Mouse (Mus musculus) midbrain, embryonic 16.5 days (tissue): ENCODE results near the gene Col6a6. TPM values are rescaled to one million over a fixed set of nuclear protein-coding genes. Genes with fewer than 3 reads are reported as not detected.

Source experiments
- ATAC-seq: fragments of 200-750 bp; cut with Nextera tagmentation; 2 replicates; pipeline ENCODE4 v1.8.0; 2017; ENCODE audit warnings: moderate TSS enrichment
- H3K27ac ChIP-seq: fragments of 300-500 bp; sonication (generic); 2 replicates; pipeline ENCODE4 v1.5.1; 2014; ENCODE audit warnings: mild to moderate bottlenecking, low read length, mixed read lengths
- H3K27me3 ChIP-seq: fragments of 300-500 bp; sonication (generic); 2 replicates; pipeline ENCODE4 v1.6.1; 2014; ENCODE audit warnings: low read depth, low read length, mixed read lengths; ENCODE audit not compliant: control insufficient read depth, insufficient read depth
- H3K36me3 ChIP-seq: fragments of 300-500 bp; sonication (generic); 2 replicates; pipeline ENCODE4 v1.6.1; 2014; ENCODE audit warnings: mild to moderate bottlenecking, low read length, moderate library complexity, mixed read lengths; ENCODE audit not compliant: control insufficient read depth, insufficient read depth
- H3K4me1 ChIP-seq: fragments of 300-500 bp; sonication (generic); 2 replicates; pipeline ENCODE4 v1.6.1; 2014; ENCODE audit warnings: mild to moderate bottlenecking, low read length, mixed read lengths; ENCODE audit not compliant: control insufficient read depth, insufficient read depth
- H3K4me2 ChIP-seq: fragments of 300-500 bp; sonication (generic); 2 replicates; pipeline ENCODE4 v1.6.1; 2014; ENCODE audit warnings: mild to moderate bottlenecking, low read length, mixed read lengths
- H3K4me3 ChIP-seq: fragments of 300-500 bp; sonication (generic); 2 replicates; pipeline ENCODE4 v1.5.1; 2014; ENCODE audit warnings: low read depth, mild to moderate bottlenecking, low read length, moderate library complexity, mixed read lengths
- H3K9ac ChIP-seq: fragments of 300-500 bp; sonication (generic); 2 replicates; pipeline ENCODE4 v1.6.1; 2014; ENCODE audit warnings: low read depth, low read length, mixed read lengths
- H3K9me3 ChIP-seq: fragments of 300-500 bp; sonication (generic); replicated peaks from 2 replicates; pipeline ENCODE4 v1.6.1; 2014; ENCODE audit warnings: mild to moderate bottlenecking, low read length, mixed read lengths; ENCODE audit not compliant: control insufficient read depth, poor library complexity, severe bottlenecking
- WGBS: fragments of 180-500 bp; shearing (Covaris S2); extraction: QIAGEN DNeasy Blood & Tissue Kit; methylation state at CpG from one replicate; pipeline ENCODE4 v1.1.7; 2014; 5-methylcytosine and 5-hydroxymethylcytosine counted together
- polyA plus RNA-seq: library from polyadenylated mRNA; unstranded; fragments of >200 nt; fragmentation: Nextera tagmentation; extraction: Ambion mirVana; gene quantifications from 2 replicates; pipeline ENCODE4 v1.2.1, GENCODE M21; 2015

Gene Col6a6
- polyA plus RNA-seq, 1 experiment from 2014 or later = 0.16 TPM

- no peak for ATAC-seq
- no peak overlapping the region for H3K27ac ChIP-seq
- no peaks in the 10 kb centered on the region for H3K36me3 ChIP-seq
- no peak overlapping the region for H3K9ac ChIP-seq
- no peaks in the 10 kb centered on the region for H3K27me3 ChIP-seq
- H3K9me3 ChIP-seq = no peaks in the 10 kb centered on the region
- H3K4me1 ChIP-seq = no peaks in the 10 kb centered on the region
- WGBS = 89% methylated on average over 5 of the region's 5 CpGs
- no peak overlapping the region for H3K4me2 ChIP-seq
- no peak overlapping the region for H3K4me3 ChIP-seq
Measured at GRCm38 (mm10) chr9:105814436-105814835, 13.5 kb downstream of the Col6a6 start.

- no peaks in the 10 kb centered on the region for H3K4me1 ChIP-seq
- H3K27ac ChIP-seq = no peak overlapping the region
- no peaks in the 10 kb centered on the region for H3K27me3 ChIP-seq
- no peak for ATAC-seq
- WGBS = 48% methylated on average over 7 of the region's 7 CpGs
- H3K4me2 ChIP-seq = no peak overlapping the region
- H3K4me3 ChIP-seq = no peak overlapping the region
- no peaks in the 10 kb centered on the region for H3K9me3 ChIP-seq
- no peaks in the 10 kb centered on the region for H3K36me3 ChIP-seq
- H3K9ac ChIP-seq = no peak overlapping the region
Measured at GRCm38 (mm10) chr9:105811458-105811857, 16.5 kb downstream of the Col6a6 start.

GRCm38 (mm10) chr9:105808920-105809505 lies 18.9 kb downstream of the Col6a6 start:
- WGBS = 91% methylated on average over 17 of the region's 17 CpGs
- H3K4me2 ChIP-seq = no peak overlapping the region
- ATAC-seq = no peak

GRCm38 (mm10) chr9:105803416-105803815 lies 24.5 kb downstream of the Col6a6 start:
- Histone ChIP-seq H3K4me3 (no peak overlapping the region), H3K27me3 (no peaks in the 10 kb centered on the region), H3K4me1 (no peaks in the 10 kb centered on the region), H3K36me3 (no peaks in the 10 kb centered on the region), H3K27ac (no peak overlapping the region), H3K9me3 (no peaks in the 10 kb centered on the region), H3K9ac (no peak overlapping the region), H3K4me2 (no peak overlapping the region)
- WGBS = 84% methylated on average over 8 of the region's 8 CpGs
- ATAC-seq = no peak

More at GRCm38 (mm10) chr9:105808920-105809505, 18.9 kb downstream of the Col6a6 start:
- H3K36me3 ChIP-seq = no peaks in the 10 kb centered on the region
- H3K4me1 ChIP-seq = no peaks in the 10 kb centered on the region
- no peaks in the 10 kb centered on the region for H3K27me3 ChIP-seq
- no peak overlapping the region for H3K9ac ChIP-seq
- no peak overlapping the region for H3K4me3 ChIP-seq
- no peaks in the 10 kb centered on the region for H3K9me3 ChIP-seq
- H3K27ac ChIP-seq = no peak overlapping the region

GRCm38 (mm10) chr9:105801463-105801862 lies 26.5 kb downstream of the Col6a6 start:
- no peaks in the 10 kb centered on the region for H3K27me3 ChIP-seq
- no peaks in the 10 kb centered on the region for H3K4me1 ChIP-seq
- no peak overlapping the region for H3K9ac ChIP-seq
- H3K4me2 ChIP-seq = no peak overlapping the region
- H3K27ac ChIP-seq = no peak overlapping the region
- H3K36me3 ChIP-seq = no peaks in the 10 kb centered on the region
- no peak overlapping the region for H3K4me3 ChIP-seq
- no peaks in the 10 kb centered on the region for H3K9me3 ChIP-seq
- no peak for ATAC-seq
- WGBS = 90% methylated on average over 5 of the region's 5 CpGs

- H3K36me3 ChIP-seq = no peaks in the 10 kb centered on the region
- no peak overlapping the region for H3K4me3 ChIP-seq
- H3K27ac ChIP-seq = no peak overlapping the region
- no peak for ATAC-seq
- H3K9me3 ChIP-seq = no peaks in the 10 kb centered on the region
- no peak overlapping the region for H3K4me2 ChIP-seq
- 89% methylated on average over 5 of the region's 5 CpGs for WGBS
- H3K4me1 ChIP-seq = peaks cover 7% of the 10 kb centered on the region
- H3K27me3 ChIP-seq = no peaks in the 10 kb centered on the region
- H3K9ac ChIP-seq = no peak overlapping the region
Measured at GRCm38 (mm10) chr9:105800286-105800685, 27.7 kb downstream of the Col6a6 start.

- H3K27me3 ChIP-seq = no peaks in the 10 kb centered on the region
- H3K9me3 ChIP-seq = no peaks in the 10 kb centered on the region
- H3K4me2 ChIP-seq = no peak overlapping the region
- no peak for ATAC-seq
- H3K4me1 ChIP-seq = peaks cover 7% of the 10 kb centered on the region
- H3K27ac ChIP-seq = no peak overlapping the region
- no peak overlapping the region for H3K9ac ChIP-seq
- 38% methylated on average over 6 of the region's 6 CpGs for WGBS
- H3K4me3 ChIP-seq = no peak overlapping the region
- no peaks in the 10 kb centered on the region for H3K36me3 ChIP-seq
Measured at GRCm38 (mm10) chr9:105796137-105796536, 31.8 kb downstream of the Col6a6 start.

- Histone ChIP-seq H3K27me3 (no peaks in the 10 kb centered on the region), H3K4me3 (no peak overlapping the region), H3K27ac (no peak overlapping the region), H3K9ac (no peak overlapping the region), H3K9me3 (no peaks in the 10 kb centered on the region), H3K4me2 (no peak overlapping the region), H3K36me3 (no peaks in the 10 kb centered on the region), H3K4me1 (peaks cover 7% of the 10 kb centered on the region)
- no peak for ATAC-seq
- WGBS = 76% methylated on average over 4 of the region's 4 CpGs
Measured at GRCm38 (mm10) chr9:105794965-105795364, 33.0 kb downstream of the Col6a6 start.

- Histone ChIP-seq H3K27me3 (no peaks in the 10 kb centered on the region), H3K4me2 (no peak overlapping the region), H3K9me3 (no peaks in the 10 kb centered on the region), H3K4me1 (peaks cover 7% of the 10 kb centered on the region), H3K4me3 (no peak overlapping the region), H3K27ac (no peak overlapping the region), H3K9ac (no peak overlapping the region), H3K36me3 (no peaks in the 10 kb centered on the region)
- no peak for ATAC-seq
- WGBS = 81% methylated on average over 5 of the region's 5 CpGs
Measured at GRCm38 (mm10) chr9:105791810-105792209, 36.1 kb downstream of the Col6a6 start.
